Mouse (Mus musculus) lung, embryonic 15.5 days (tissue): Measurements from ENCODE around the gene Pelo. TPM values are rescaled to one million over a fixed set of nuclear protein-coding genes. Genes with fewer than 3 reads are reported as not detected.

Experiments used
- ATAC-seq: fragments of 200-750 bp; cut with Nextera tagmentation; 2 replicates; pipeline ENCODE4 v1.8.0; 2017; ENCODE audit warnings: moderate number of reproducible peaks, borderline replicate concordance; ENCODE audit not compliant: low FRiP score, low TSS enrichment; ENCODE audit errors: extremely low read depth
- H3K27ac ChIP-seq: fragments of 300-500 bp; sonication (generic); 2 replicates; pipeline ENCODE4 v1.5.1; 2015; ENCODE audit warnings: moderate library complexity, mild to moderate bottlenecking, inconsistent platforms
- H3K27me3 ChIP-seq: fragments of 300-500 bp; sonication (generic); 2 replicates; pipeline ENCODE4 v1.6.1; 2015; ENCODE audit warnings: inconsistent platforms
- H3K36me3 ChIP-seq: fragments of 300-500 bp; sonication (generic); 2 replicates; pipeline ENCODE4 v1.6.1; 2015; ENCODE audit warnings: inconsistent platforms
- H3K4me1 ChIP-seq: fragments of 300-500 bp; sonication (generic); 2 replicates; pipeline ENCODE4 v1.6.1; 2015; ENCODE audit warnings: inconsistent platforms
- H3K4me2 ChIP-seq: fragments of 300-500 bp; sonication (generic); 2 replicates; pipeline ENCODE4 v1.6.1; 2015; ENCODE audit warnings: inconsistent platforms, mild to moderate bottlenecking, moderate library complexity
- H3K4me3 ChIP-seq: fragments of 300-500 bp; sonication (generic); 2 replicates; pipeline ENCODE4 v1.5.1; 2015; ENCODE audit warnings: mild to moderate bottlenecking, inconsistent platforms
- H3K9ac ChIP-seq: fragments of 300-500 bp; sonication (generic); 2 replicates; pipeline ENCODE4 v1.6.1; 2015; ENCODE audit warnings: inconsistent platforms
- H3K9me3 ChIP-seq: fragments of 300-500 bp; sonication (generic); 2 replicates; pipeline ENCODE4 v1.6.1; 2016; ENCODE audit warnings: inconsistent platforms
- WGBS: fragments of 180-500 bp; shearing (Covaris S2); methylation state at CpG from one replicate; pipeline ENCODE4 v1.1.7; 2015; 5-methylcytosine and 5-hydroxymethylcytosine counted together
- polyA plus RNA-seq: library from polyadenylated mRNA; unstranded; fragments of >200 nt; fragmentation: Nextera tagmentation; extraction: Ambion mirVana; gene quantifications from 2 replicates; pipeline ENCODE4 v1.2.1, GENCODE M21; 2015

Gene Pelo
- 5.4 and 6.4 TPM in 2 replicates for polyA plus RNA-seq

GRCm38 (mm10) chr13:115090069-115090976 lies at the start of gene Pelo:
Gene Pelo, minus strand, starts transcription at chr13:115090186.
- Histone ChIP-seq H3K36me3 (peaks cover 15% of the 10 kb centered on the region), H3K27me3 (no peaks in the 10 kb centered on the region), H3K27ac (peak within 1 kb of the TSS; percentile 88), H3K4me2 (peak within 1 kb of the TSS; percentile 94), H3K9me3 (no peaks in the 10 kb centered on the region), H3K4me3 (peak within 1 kb of the TSS; percentile 65), H3K9ac (peak within 1 kb of the TSS; percentile 75), H3K4me1 (peaks cover 35% of the 10 kb centered on the region)
- under 1% methylated on average over 60 of the region's 60 CpGs for WGBS
- peak; percentile 94 for ATAC-seq

- no peak overlapping the region for H3K4me3 ChIP-seq
- no peak overlapping the region for H3K9ac ChIP-seq
- no peak overlapping the region for H3K27ac ChIP-seq
- H3K36me3 ChIP-seq: no peaks in the 10 kb centered on the region
- WGBS: 78% methylated on average over 7 of the region's 7 CpGs
- H3K4me1 ChIP-seq: no peaks in the 10 kb centered on the region
- H3K9me3 ChIP-seq: no peaks in the 10 kb centered on the region
- no peak for ATAC-seq
- H3K4me2 ChIP-seq: no peak overlapping the region
- H3K27me3 ChIP-seq: no peaks in the 10 kb centered on the region
These were observed 48.5 kb upstream of the Pelo start for GRCm38 (mm10) chr13:115138513-115138912.

GRCm38 (mm10) chr13:115136761-115137160 lies 46.8 kb upstream of the Pelo start:
- no peak overlapping the region; the same call in 1 of the 2 replicates for H3K27ac ChIP-seq
- H3K9me3 ChIP-seq: no peaks in the 10 kb centered on the region
- no peak overlapping the region for H3K4me2 ChIP-seq
- H3K4me1 ChIP-seq: no peaks in the 10 kb centered on the region
- H3K27me3 ChIP-seq: no peaks in the 10 kb centered on the region
- no peak overlapping the region for H3K9ac ChIP-seq
- no peak for ATAC-seq
- no peaks in the 10 kb centered on the region for H3K36me3 ChIP-seq
- WGBS: 64% methylated on average over 3 of the region's 3 CpGs
- no peak overlapping the region for H3K4me3 ChIP-seq

GRCm38 (mm10) chr13:115132435-115132834 lies 42.4 kb upstream of the Pelo start:
- Histone ChIP-seq H3K36me3 (no peaks in the 10 kb centered on the region), H3K9me3 (no peaks in the 10 kb centered on the region), H3K4me2 (no peak overlapping the region), H3K27ac (no peak overlapping the region), H3K9ac (no peak overlapping the region), H3K27me3 (no peaks in the 10 kb centered on the region), H3K4me1 (no peaks in the 10 kb centered on the region), H3K4me3 (no peak overlapping the region)
- peak; percentile 35; the same call in 1 of the 2 replicates for ATAC-seq
- WGBS: 7% methylated on average over 5 of the region's 5 CpGs

- Histone ChIP-seq H3K27ac (no peak overlapping the region), H3K4me2 (no peak overlapping the region), H3K27me3 (no peaks in the 10 kb centered on the region), H3K4me3 (no peak overlapping the region), H3K4me1 (no peaks in the 10 kb centered on the region), H3K9ac (no peak overlapping the region), H3K9me3 (no peaks in the 10 kb centered on the region), H3K36me3 (no peaks in the 10 kb centered on the region)
- WGBS: 46% methylated on average over 3 of the region's 3 CpGs
- ATAC-seq: no peak
These were observed 41.4 kb upstream of the Pelo start for GRCm38 (mm10) chr13:115131381-115131780.

- Histone ChIP-seq H3K27ac (no peak overlapping the region), H3K4me2 (no peak overlapping the region), H3K9ac (no peak overlapping the region), H3K27me3 (no peaks in the 10 kb centered on the region), H3K36me3 (no peaks in the 10 kb centered on the region), H3K4me1 (no peaks in the 10 kb centered on the region), H3K9me3 (no peaks in the 10 kb centered on the region), H3K4me3 (no peak overlapping the region)
- ATAC-seq: no peak
- WGBS: 73% methylated on average over 2 of the region's 2 CpGs
These were observed 40.0 kb upstream of the Pelo start for GRCm38 (mm10) chr13:115130035-115130434.

- Histone ChIP-seq H3K9me3 (no peaks in the 10 kb centered on the region), H3K9ac (no peak overlapping the region), H3K4me1 (no peaks in the 10 kb centered on the region), H3K27ac (no peak overlapping the region), H3K4me3 (no peak overlapping the region), H3K36me3 (no peaks in the 10 kb centered on the region), H3K27me3 (no peaks in the 10 kb centered on the region), H3K4me2 (no peak overlapping the region)
- ATAC-seq: no peak
- WGBS: 82% methylated on average over 1 of the region's 1 CpGs
These were observed 37.8 kb upstream of the Pelo start for GRCm38 (mm10) chr13:115127826-115128225.

- Histone ChIP-seq H3K4me3 (no peak overlapping the region), H3K9ac (no peak overlapping the region), H3K9me3 (no peaks in the 10 kb centered on the region), H3K27me3 (no peaks in the 10 kb centered on the region), H3K4me2 (no peak overlapping the region), H3K27ac (no peak overlapping the region), H3K36me3 (no peaks in the 10 kb centered on the region), H3K4me1 (no peaks in the 10 kb centered on the region)
- 91% methylated on average over 2 of the region's 2 CpGs for WGBS
- no peak for ATAC-seq
These were observed 36.5 kb upstream of the Pelo start for GRCm38 (mm10) chr13:115126534-115126933.

GRCm38 (mm10) chr13:115125130-115125529 lies 35.1 kb upstream of the Pelo start:
- Histone ChIP-seq H3K4me3 (no peak overlapping the region), H3K4me2 (no peak overlapping the region), H3K9ac (no peak overlapping the region), H3K4me1 (no peaks in the 10 kb centered on the region), H3K27ac (no peak overlapping the region), H3K27me3 (no peaks in the 10 kb centered on the region), H3K36me3 (no peaks in the 10 kb centered on the region), H3K9me3 (no peaks in the 10 kb centered on the region)
- WGBS: 77% methylated on average over 4 of the region's 4 CpGs
- no peak for ATAC-seq

GRCm38 (mm10) chr13:115124521-115124920 lies 34.5 kb upstream of the Pelo start:
- no peak overlapping the region for H3K4me2 ChIP-seq
- no peak for ATAC-seq
- H3K9ac ChIP-seq: no peak overlapping the region
- H3K27me3 ChIP-seq: no peaks in the 10 kb centered on the region
- no peaks in the 10 kb centered on the region for H3K36me3 ChIP-seq
- no peaks in the 10 kb centered on the region for H3K9me3 ChIP-seq
- H3K4me1 ChIP-seq: no peaks in the 10 kb centered on the region
- H3K27ac ChIP-seq: no peak overlapping the region
- H3K4me3 ChIP-seq: no peak overlapping the region
- 64% methylated on average over 1 of the region's 1 CpGs for WGBS

- no peaks in the 10 kb centered on the region for H3K4me1 ChIP-seq
- no peaks in the 10 kb centered on the region for H3K9me3 ChIP-seq
- WGBS: 62% methylated on average over 5 of the region's 5 CpGs
- no peak overlapping the region for H3K4me2 ChIP-seq
- ATAC-seq: no peak
- H3K27me3 ChIP-seq: no peaks in the 10 kb centered on the region
- H3K36me3 ChIP-seq: no peaks in the 10 kb centered on the region
- H3K9ac ChIP-seq: no peak overlapping the region
- H3K27ac ChIP-seq: no peak overlapping the region
- H3K4me3 ChIP-seq: no peak overlapping the region
These were observed 28.8 kb upstream of the Pelo start for GRCm38 (mm10) chr13:115118756-115119155.

- no peaks in the 10 kb centered on the region for H3K27me3 ChIP-seq
- no peaks in the 10 kb centered on the region for H3K4me1 ChIP-seq
- WGBS: 54% methylated on average over 3 of the region's 3 CpGs
- H3K4me3 ChIP-seq: no peak overlapping the region
- no peak overlapping the region for H3K9ac ChIP-seq
- H3K36me3 ChIP-seq: no peaks in the 10 kb centered on the region
- H3K27ac ChIP-seq: no peak overlapping the region
- H3K4me2 ChIP-seq: no peak overlapping the region
- H3K9me3 ChIP-seq: no peaks in the 10 kb centered on the region
- ATAC-seq: peak; percentile 81; the same call in 1 of the 2 replicates
These were observed 28.2 kb upstream of the Pelo start for GRCm38 (mm10) chr13:115118195-115118594.
